Mouse (Mus musculus) stomach, postnatal 0 days (tissue): Measurements from ENCODE around the gene Npvf.

Source experiments
- CTCF ChIP-seq: IDR thresholded peaks from 2 replicates; pipeline ENCODE4 v1.5.1; 2016; ENCODE audit warnings: antibody characterized with exemption, low read depth, mild to moderate bottlenecking, moderate library complexity
- EP300 ChIP-seq: optimal IDR thresholded peaks from 2 replicates; pipeline ENCODE3; 2016; ENCODE audit warnings: antibody characterized with exemption

DNA sequence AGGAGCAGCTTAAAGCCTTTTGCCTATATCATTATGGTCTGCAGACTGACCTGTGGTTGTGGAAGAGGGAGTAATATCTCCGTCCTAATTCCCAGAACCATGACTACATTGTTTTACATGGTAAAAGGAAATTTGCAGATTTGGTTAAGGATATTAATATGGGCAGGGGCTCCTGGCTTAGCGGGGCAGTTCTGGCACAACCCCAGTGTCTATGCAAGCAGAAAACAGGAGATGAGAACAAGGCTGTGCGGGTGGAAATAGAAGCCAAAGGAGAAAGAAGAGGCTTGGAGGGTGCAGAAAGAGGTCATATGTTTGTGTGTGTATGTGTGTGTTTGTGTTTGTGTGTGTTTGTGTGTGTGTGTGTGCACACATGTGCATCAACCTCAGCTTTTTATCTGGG lies 17.0 kb upstream of the Npvf start:
- TF ChIP-seq CTCF (no peak), EP300 (no peak)
